In the genomic region with DNA sequence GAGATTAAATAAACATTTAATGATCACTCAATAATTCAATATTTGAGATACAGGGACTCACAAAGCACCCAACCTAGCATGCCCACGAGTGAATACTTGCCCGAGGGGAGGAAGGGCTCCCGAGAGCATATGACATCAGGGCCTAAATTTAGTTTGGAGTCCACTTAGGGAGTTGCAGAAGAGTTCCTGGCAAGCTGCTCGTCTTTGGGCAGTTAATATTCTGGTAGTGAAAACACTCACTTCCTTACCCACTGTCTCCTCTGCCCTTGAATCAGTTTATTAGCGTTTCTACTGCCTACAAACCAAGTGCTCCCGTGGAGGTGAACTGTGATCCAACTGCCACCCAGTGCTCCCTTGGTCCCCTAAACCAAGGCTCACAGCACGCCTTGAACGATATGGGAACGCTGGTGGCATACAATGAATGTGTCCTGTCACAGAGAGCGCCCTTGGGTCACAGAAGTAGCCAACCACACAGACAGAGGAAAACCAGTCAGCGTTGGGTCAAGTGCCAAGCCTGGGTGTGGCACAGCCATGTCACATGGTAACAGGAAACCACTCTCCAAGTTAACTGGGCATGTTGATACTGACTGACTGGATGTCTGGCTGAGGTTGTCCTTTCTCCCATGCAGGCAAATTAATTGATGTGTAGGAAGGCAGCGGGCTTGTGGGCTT, we compare ENCODE assay signal across 8 mouse cellular contexts. TPM values are rescaled to one million over a fixed set of nuclear protein-coding genes. Genes with fewer than 3 reads are reported as not detected.
DNase-seq lines count a peak whose midpoint lies in the region.

No protein-coding gene starts in this region.

- DNase-seq in 3134 (ENCODE audit: extremely low read depth, insufficient read length, low spot score) (peak; percentile 73), 416B (ENCODE audit: low read depth) (peak; percentile 94)
- peak; percentile 85 to 89 for DNase-seq in heart, adult 18-20 months
- peak; percentile 69 for DNase-seq in large intestine, adult 2 months (ENCODE audit: low read depth, low spot score)
- no peak for DNase-seq in forebrain, embryonic 10.5 days (ENCODE audit: extremely low spot score, low spot score)
- no peak for DNase-seq in thymus, postnatal 14 days
- no peak for DNase-seq in retina, postnatal 1 day
- DNase-seq in spleen, postnatal 14 days (ENCODE audit: low spot score in 2 of 2): no peak

- H3K4me3 ChIP-seq in forebrain, embryonic 10.5 days: no peak overlapping the region

- WGBS in large intestine, adult 2 months: 41% methylated on average over 12 of the region's 12 CpGs
- 91% methylated on average over 12 of the region's 12 CpGs for WGBS in forebrain, embryonic 10.5 days

- no peaks in the 10 kb centered on the region for H3K36me3 ChIP-seq in forebrain, embryonic 10.5 days (replicated peaks)

- no peaks in the 10 kb centered on the region for H3K27me3 ChIP-seq in forebrain, embryonic 10.5 days (ENCODE audit: poor library complexity, severe bottlenecking)

- no peaks in the 10 kb centered on the region for H3K9me3 ChIP-seq in forebrain, embryonic 10.5 days

- H3K27ac ChIP-seq in forebrain, embryonic 10.5 days: no peak overlapping the region; the same call in 1 of the 2 replicates

- peaks cover 22% of the 10 kb centered on the region for H3K4me1 ChIP-seq in forebrain, embryonic 10.5 days

RNA-seq across cellular contexts. Expression of a gene that starts 4.2 kb away (rescaled TPM):
- 1 to 10 TPM; 2.0 to 2.8 TPM for total RNA-seq in heart, adult 18-20 months (2021)
- polyA plus RNA-seq in large intestine, adult 2 months (2012; rRNA removed): 1.6 and 2.2 TPM in 2 replicates
- polyA plus RNA-seq in forebrain, embryonic 10.5 days (2016; fragmentation: Nextera tagmentation; extraction: Ambion mirVana): 0.10 TPM in 1 of 2 replicates, not detected in the other

RNA-seq across cellular contexts. Expression of a gene that starts 20.2 kb away (rescaled TPM):
- total RNA-seq in heart, adult 18-20 months (2021): 10 to 100 TPM; 10.8 to 12.6 TPM
- polyA plus RNA-seq in large intestine, adult 2 months (2012; rRNA removed): 21.8 and 26.0 TPM in 2 replicates
- 57.5 and 63.0 TPM in 2 replicates for polyA plus RNA-seq in forebrain, embryonic 10.5 days (2016; fragmentation: Nextera tagmentation; extraction: Ambion mirVana)

Comparison
In these comparisons a context has a peak if more than half of its experiments do, and no peak if none do; other contexts are left out.
1. DNase-seq: peak in 3134 (single experiment), 416B (single experiment), heart, adult 18-20 months (2 of 2) and large intestine, adult 2 months (single experiment); none in forebrain, embryonic 10.5 days (single experiment), thymus, postnatal 14 days (single experiment), retina, postnatal 1 day (single experiment) and spleen, postnatal 14 days (0 of 2).